Mouse (Mus musculus): Measurements from ENCODE around the gene Mpz. TPM values are rescaled to one million over a fixed set of nuclear protein-coding genes. Genes with fewer than 3 reads are reported as not detected.
A peak's percentile ranks its signal among the peaks of the same experiment; 100 is the strongest.

Mpz gene
- total RNA-seq (2021), result under 1 TPM in 1 of 2 experiments, not detected in 1; 0.44 TPM

GRCm38 (mm10) chr1:171149974-171150760, at the start of gene Mpz, which contains the start of gene Sdhc:
TSS of gene Mpz (plus strand) at chr1:171150711.
TSS of gene Sdhc (minus strand) at chr1:171150603.
- intact Hi-C loops (cut with DNase I), result loop anchor here (2.0 kb wide), 1 partner anchor 31 kb away; no protein-coding TSS in a partner anchor
- DNase-seq, result peak; percentile 96 to 97

- intact Hi-C loops (cut with DNase I), result no loop called here
Observed at GRCm38 (mm10) chr1:171101033-171101432, 49.5 kb upstream of the Mpz start.

GRCm38 (mm10) chr1:171101733-171102546, 48.6 kb upstream of the Mpz start:
- intact Hi-C loops (cut with DNase I), result no loop called here
- DNase-seq, result peak; percentile 90 to 91

More at GRCm38 (mm10) chr1:171101033-171101432, 49.5 kb upstream of the Mpz start:
- DNase-seq, result no peak

GRCm38 (mm10) chr1:171102547-171103177, 47.8 kb upstream of the Mpz start:
- peak; percentile 88 to 90 for DNase-seq
- intact Hi-C loops (cut with DNase I), result loop anchor here (1.0 kb wide), 1 partner anchor 64 kb away; no protein-coding TSS in a partner anchor

- DNase-seq, result no peak
- intact Hi-C loops (cut with DNase I), result loop anchor here (1.0 kb wide), 1 partner anchor 65 kb away; no protein-coding TSS in a partner anchor
Observed at GRCm38 (mm10) chr1:171103179-171103840, 47.2 kb upstream of the Mpz start.

GRCm38 (mm10) chr1:171105226-171105625, 45.3 kb upstream of the Mpz start:
- no peak for DNase-seq
- intact Hi-C loops (cut with DNase I), result no loop called here

- DNase-seq, result no peak
- intact Hi-C loops (cut with DNase I), result loop anchor here (2.0 to 10.0 kb wide), 2 partner anchors 147 to 365 kb away; no protein-coding TSS in a partner anchor
Observed at GRCm38 (mm10) chr1:171109620-171110019, 40.9 kb upstream of the Mpz start.

- intact Hi-C loops (cut with DNase I), result loop anchor here (2.0 to 10.0 kb wide), 2 partner anchors 146 to 364 kb away; no protein-coding TSS in a partner anchor
Observed at GRCm38 (mm10) chr1:171110659-171111019, 39.9 kb upstream of the Mpz start.

GRCm38 (mm10) chr1:171111020-171111780, 39.3 kb upstream of the Mpz start:
- intact Hi-C loops (cut with DNase I), result loop anchor here (2.0 to 10.0 kb wide), 2 partner anchors 146 to 364 kb away; no protein-coding TSS in a partner anchor

More at GRCm38 (mm10) chr1:171110659-171111019, 39.9 kb upstream of the Mpz start:
- no peak for DNase-seq

GRCm38 (mm10) chr1:171111781-171112575, 38.5 kb upstream of the Mpz start:
- intact Hi-C loops (cut with DNase I), result loop anchor here (2.0 to 10.0 kb wide), 2 partner anchors 145 to 363 kb away; no protein-coding TSS in a partner anchor
- DNase-seq, result peak; percentile 53 to 70

More at GRCm38 (mm10) chr1:171111020-171111780, 39.3 kb upstream of the Mpz start:
- peak; percentile 93 to 96 for DNase-seq

GRCm38 (mm10) chr1:171112986-171113385, 37.5 kb upstream of the Mpz start:
- DNase-seq, result no peak
- intact Hi-C loops (cut with DNase I), result loop anchor here (10.0 kb wide), 1 partner anchor 362 kb away; no protein-coding TSS in a partner anchor

GRCm38 (mm10) chr1:171113873-171114299, 36.6 kb upstream of the Mpz start, which contains the start of gene Cfap126:
TSS of gene Cfap126 (plus strand) at chr1:171113918.
- intact Hi-C loops (cut with DNase I), result loop anchor here (10.0 kb wide), 1 partner anchor 361 kb away; no protein-coding TSS in a partner anchor
- peak; percentile 82 to 87 for DNase-seq

- DNase-seq, result no peak
- intact Hi-C loops (cut with DNase I), result loop anchor here (5.0 to 10.0 kb wide), 3 partner anchors 166 to 359 kb away; partner anchors contain the start of gene Ppox
Observed at GRCm38 (mm10) chr1:171116280-171116679, 34.2 kb upstream of the Mpz start.

GRCm38 (mm10) chr1:171118269-171118684, 32.2 kb upstream of the Mpz start:
- intact Hi-C loops (cut with DNase I), result loop anchor here (1.0 to 10.0 kb wide), 5 partner anchors 31 to 357 kb away; partner anchors contain the start of gene Ppox
- DNase-seq, result peak; percentile 35 to 65

GRCm38 (mm10) chr1:171118996-171119395, 31.5 kb upstream of the Mpz start:
- intact Hi-C loops (cut with DNase I), result loop anchor here (1.0 to 10.0 kb wide), 5 partner anchors 30 to 356 kb away; partner anchors contain the start of gene Ppox
- no peak for DNase-seq

GRCm38 (mm10) chr1:171119405-171119804, 31.1 kb upstream of the Mpz start:
- no peak for DNase-seq
- intact Hi-C loops (cut with DNase I), result loop anchor here (2.0 to 10.0 kb wide), 4 partner anchors 29 to 355 kb away; partner anchors contain the start of gene Ppox

GRCm38 (mm10) chr1:171120893-171121292, 29.6 kb upstream of the Mpz start:
- intact Hi-C loops (cut with DNase I), result no loop called here

More at GRCm38 (mm10) chr1:171120893-171121292, 29.6 kb upstream of the Mpz start:
- no peak for DNase-seq

All from heart, postnatal 36 days (tissue).